Mouse (Mus musculus): Measurements from ENCODE around the gene Zfp518b.

Zfp518b gene

DNA sequence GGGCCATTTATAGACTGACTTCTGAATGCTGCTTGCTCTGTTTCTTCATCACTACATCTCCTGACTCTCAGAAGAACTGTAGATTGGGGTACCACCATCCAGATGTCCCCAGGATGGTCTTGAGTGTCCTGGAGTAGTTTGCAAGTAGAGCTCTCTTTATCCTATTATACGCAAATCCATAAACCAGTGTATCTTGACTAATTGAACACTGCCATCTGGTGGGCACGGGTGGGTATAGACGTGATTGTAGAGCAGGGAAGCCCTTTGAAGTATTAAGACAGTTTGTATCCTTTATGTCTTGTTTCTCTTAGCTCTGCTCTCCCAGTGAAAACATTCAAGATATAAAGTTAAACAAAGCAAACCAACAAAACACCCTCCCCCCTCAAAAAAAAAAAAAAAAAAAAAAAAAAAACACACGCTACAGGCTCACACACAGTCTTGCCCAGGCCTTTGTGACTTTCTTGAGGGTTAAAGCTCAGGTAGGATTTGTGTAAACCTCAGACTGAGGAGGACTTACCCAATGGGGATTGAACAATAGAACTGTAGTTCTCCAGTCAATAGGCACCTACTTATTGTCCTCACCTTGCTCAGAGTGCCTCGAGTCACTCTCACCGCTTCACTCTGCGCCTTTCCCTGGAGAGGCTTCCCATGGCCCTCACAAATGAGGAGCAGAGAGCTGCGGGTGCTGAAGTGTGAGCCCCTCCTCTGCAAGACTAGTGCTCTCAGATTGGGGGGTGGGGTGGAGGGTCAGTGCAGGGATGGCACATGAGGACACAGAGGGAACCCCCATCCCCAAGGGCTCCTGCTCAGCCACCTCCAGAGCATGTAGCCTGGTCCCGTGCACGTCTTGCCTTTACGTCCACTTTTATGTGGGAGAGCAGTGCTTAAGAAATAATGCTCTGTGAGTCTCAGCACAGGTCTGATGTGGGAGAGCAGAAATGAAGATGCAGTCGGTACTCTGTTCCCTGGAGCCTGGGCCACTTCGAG is 51.9 kb downstream of the Zfp518b start:
- DNase-seq (ENCODE audit: low spot score in 2 of 2): peak in 1 of 2 experiments; percentile 84

DNA sequence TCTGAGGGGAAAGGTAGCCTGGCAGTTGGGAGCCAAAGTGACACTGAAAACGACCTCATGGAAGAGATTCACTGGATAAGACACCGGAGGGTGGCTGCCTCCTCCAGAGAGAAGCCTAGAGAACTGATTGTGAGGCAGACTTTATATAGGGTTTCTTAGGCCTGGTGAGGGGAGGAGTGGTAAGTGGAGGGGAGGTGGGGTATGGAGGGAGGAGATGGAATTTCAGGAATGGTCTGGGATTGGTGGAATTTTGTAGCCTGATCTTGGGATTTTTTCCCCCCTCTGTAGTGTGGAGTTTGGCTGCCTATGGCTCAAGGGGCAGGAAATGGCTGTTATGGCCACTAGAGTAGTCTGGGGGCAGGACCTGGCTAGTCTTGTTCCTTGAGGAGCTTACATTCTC is 56.6 kb downstream of the Zfp518b start:
- no peak for DNase-seq (ENCODE audit: low spot score in 2 of 2)

DNA sequence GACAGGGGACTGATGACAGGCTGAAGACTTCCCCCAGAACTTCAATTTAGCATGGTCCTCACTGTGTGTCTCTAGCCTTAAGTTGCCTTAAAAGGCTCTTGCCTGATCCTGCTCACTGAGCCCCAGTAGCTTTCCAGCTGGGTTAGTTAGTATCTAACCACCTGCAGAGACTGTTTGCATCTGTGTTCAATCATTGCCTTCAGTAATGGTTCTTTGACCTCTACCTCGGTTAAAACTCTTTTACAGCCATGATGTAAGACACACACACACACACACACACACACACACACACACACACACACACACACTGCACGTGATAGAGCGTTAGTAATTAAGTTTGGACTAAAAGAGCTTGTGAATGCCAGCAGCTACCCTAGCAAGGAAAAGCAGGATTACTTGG is 57.7 kb downstream of the Zfp518b start:
- DNase-seq (ENCODE audit: low spot score in 2 of 2): no peak

DNA sequence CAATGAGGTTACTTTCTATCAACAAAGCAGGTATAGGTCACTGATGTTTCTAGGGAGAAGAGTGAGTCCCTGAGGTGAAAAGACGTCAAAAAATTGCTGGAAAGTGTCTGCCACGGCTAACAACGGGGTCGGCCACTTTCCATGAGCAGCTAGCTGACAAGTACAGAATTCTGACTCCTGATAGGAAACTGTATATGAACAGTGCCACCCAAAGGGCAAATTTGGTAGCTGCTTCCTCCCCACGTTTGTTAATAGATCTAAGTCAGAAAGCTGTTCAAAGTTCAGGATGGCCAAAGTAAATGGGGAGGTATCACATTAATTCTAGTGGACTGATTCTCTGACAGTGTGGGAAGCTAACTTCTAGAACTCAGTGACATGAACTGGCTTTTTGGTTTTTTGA is 63.8 kb downstream of the Zfp518b start:
- peak in 1 of 2 experiments; percentile 64 for DNase-seq (ENCODE audit: low spot score in 2 of 2)

DNA sequence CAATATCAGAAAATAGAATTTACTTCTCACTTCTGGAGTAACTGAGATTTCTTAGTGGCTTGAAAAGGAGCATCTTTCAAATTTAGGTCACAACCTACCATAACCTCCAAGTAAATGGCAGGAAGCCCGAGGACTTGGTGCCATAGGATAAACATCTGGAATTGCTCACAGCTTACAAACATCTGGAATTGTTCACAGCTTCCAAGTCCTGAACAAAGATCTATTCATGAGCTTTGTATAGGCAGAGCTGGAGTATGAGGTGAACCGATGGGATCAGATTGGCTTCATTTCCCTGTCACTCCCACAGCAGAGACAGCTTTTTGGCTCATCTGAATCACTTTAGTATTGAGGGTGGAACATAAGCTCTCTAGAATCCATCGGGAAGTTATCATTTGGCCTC is 65.7 kb downstream of the Zfp518b start:
- DNase-seq (ENCODE audit: low spot score in 2 of 2): no peak
